Mouse (Mus musculus) small intestine, adult 2 months (tissue): Measurements from ENCODE around the gene Ddx23.

Experiments used
- CTCF ChIP-seq: fragments of 200-500 bp; IDR thresholded peaks from 2 replicates; pipeline ENCODE4 v1.5.1; 2012; ENCODE audit warnings: low read depth, mild to moderate bottlenecking, control low read depth, inconsistent platforms, low read length, moderate library complexity, mixed read lengths; ENCODE audit not compliant: insufficient replicate concordance, insufficient read length; ENCODE audit errors: extremely low read depth
- POLR2A ChIP-seq: fragments of 200-500 bp; IDR thresholded peaks from 2 replicates; pipeline ENCODE4 v1.6.1; 2012; ENCODE audit warnings: low read depth, mild to moderate bottlenecking, control low read depth, inconsistent platforms, low read length, moderate library complexity

DNA sequence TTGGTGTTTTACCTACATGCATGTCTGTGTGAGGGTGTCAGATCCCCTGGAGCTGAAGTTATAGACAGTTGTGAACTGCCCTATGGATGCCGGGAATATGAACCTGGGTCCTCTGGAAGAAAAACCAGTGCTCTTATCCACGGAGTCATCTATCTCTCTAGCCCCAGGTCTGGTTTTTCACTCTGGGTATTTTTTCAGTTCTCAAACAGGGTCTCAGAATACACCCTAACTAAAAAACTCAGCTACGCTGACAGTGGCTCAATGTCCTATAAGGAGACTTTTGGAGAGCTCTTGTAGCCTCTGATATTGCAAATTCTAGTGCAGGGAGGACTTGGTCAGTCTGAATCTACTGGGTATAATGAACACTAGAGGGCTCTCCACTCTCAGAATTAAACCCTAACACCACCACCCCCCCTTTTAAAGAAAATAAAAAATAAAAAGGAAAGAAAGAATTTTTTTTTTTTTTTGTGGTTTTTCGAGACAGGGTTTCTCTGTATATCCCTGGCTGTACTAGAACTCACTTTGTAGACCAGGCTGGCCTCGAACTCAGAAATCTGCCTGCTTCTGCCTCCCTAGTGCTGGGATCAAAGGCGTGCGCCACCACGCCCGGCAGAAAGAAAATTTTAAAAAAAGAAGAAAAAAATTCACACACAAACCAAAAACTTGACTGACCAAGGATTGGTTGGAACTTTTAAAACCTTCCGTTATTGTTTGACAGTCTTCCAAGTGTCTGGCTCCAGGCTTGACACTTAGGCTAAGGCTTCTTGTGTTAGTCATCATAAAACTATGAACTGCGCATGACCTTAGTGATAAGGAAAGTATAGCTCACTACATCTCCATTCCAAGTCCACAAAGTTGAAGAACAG lies 1.6 kb upstream of the Ddx23 start:
- TF ChIP-seq POLR2A (no peak), CTCF (no peak; the same call in 1 of the 2 replicates)
